Mouse (Mus musculus): Measurements from ENCODE around the gene Lrrc8b.

The Lrrc8b gene

GRCm38 (mm10) chr5:105415198-105415791 lies at the start of gene Lrrc8b:
Gene Lrrc8b, plus strand, starts transcription at chr5:105415775.
- peak; percentile 79 for DNase-seq (ENCODE audit: low spot score)

GRCm38 (mm10) chr5:105381482-105381881 lies 34.1 kb upstream of the Lrrc8b start:
- no peak for DNase-seq (ENCODE audit: low spot score)

DNA sequence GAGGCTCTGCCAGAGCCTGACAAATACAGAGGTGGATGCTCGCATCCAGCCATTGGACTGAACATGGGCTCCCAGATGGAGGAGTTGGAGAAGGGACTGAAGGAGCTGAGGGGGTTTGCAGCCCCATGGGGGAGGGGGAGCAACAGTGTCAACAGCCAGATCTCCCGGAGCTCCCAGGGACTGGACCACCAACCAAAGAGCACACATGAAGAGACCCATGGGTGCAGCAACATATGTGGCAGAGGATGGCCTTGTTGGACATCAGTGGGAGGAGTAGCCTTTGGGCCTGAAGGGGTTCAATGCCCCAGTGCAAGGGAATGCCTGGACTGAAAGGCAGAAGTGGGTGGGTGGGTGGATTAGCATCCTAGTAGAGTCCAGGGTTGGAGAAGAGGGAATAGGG lies 25.2 kb upstream of the Lrrc8b start:
- no peak for DNase-seq (ENCODE audit: low spot score)

- DNase-seq (ENCODE audit: low spot score): no peak
Measured at GRCm38 (mm10) chr5:105393731-105394130, 21.8 kb upstream of the Lrrc8b start.

- no peak for DNase-seq (ENCODE audit: low spot score)
Measured at GRCm38 (mm10) chr5:105395188-105395587, 20.4 kb upstream of the Lrrc8b start.

DNA sequence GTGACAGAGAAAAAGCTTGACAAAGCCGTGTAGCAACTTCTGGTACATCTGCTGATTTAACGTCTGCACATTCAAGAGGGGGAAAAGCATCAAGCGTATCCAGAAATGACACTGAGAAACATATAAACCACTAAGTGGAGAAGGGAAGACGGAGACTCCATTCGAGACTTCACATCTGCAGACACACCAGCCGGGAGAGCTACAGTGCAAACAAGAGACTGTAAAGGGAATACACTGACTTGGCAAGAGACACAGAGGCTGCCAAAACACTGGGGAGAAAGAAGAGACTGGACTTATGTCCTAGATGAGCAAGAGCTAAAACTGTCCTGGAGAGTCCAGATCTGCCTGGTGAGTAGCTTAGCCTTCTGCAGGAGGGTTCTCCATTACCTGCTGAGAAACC lies 16.6 kb upstream of the Lrrc8b start:
- DNase-seq (ENCODE audit: low spot score): no peak

DNA sequence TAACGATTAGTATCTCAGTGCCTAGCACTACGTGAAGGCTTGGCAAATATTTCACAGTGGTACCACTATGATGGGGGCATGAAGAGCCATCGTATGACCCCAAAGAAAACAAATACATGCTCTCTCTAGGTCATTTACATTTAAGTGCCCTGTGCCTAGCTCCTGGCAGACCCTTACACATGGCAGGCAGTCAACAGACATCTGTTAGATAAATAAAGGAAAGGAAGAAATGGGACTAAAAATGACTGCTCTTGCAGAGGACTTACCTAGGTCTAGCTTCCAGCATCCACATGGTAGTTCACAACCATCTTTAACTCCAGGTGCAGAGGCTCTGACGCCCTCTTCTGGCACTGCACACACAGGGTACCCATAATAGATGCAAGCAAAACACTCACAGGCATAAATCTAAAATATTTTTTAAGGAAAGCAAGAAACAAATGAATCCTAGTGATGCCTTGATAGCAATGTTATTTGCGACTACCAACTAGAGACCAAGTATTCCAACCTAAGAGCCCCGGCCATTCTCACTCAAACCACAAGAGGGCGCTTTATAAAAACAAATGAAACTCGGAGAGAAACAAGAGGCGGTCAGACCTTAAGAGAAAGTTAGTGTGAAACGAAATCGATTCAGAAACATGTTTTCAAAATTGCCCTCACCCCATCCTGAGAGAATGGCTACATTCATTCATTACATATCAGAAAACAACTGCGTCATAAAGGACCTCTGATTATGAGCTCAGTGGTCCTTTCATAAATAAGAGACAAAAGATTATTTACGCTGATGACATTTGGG lies 15.7 kb upstream of the Lrrc8b start:
- peak; percentile 57 for DNase-seq (ENCODE audit: low spot score)

DNA sequence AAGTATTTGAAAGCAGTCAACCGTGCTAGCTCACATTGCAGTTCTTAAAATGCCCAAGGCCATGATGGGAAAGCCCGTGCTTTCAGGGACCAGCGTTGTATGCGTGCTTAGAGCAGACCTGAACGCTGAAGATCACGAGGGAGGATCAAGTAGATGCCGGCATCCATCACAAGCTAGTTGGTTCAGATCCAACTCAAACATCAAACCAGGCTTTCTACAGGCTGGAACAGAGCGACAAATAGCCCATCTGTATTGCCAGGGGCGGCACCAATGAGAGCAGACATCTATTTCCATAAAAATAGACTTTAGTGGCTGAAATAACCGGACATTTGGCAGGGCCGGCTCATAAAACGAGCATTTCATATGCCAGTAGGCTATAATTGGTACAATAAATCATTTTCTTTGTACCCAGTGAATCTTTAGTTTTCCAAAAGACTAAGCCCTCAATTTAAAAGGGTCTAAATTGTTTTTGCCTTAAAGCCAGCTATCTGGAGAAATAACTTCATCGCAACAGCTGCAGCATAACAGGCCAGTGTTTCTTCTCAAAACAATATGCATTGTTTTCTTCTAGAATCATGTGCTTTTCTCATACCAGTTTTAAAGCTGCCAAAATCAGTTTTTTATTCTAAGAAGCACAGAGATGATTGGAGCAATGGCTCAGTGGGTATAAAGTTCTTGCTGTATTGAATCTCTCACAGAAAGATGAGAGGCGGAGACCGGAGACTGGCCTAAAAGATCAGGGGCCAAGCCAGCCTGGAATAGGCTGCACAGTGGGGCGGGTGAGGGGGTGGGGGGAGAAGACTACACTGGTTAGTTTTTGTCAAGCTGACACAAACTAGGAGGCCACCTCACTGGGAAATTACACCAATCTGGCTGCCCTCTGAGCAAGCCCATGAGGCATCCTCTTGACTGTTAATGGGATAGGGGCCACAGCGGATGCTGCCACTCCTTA lies 14.9 kb upstream of the Lrrc8b start:
- DNase-seq (ENCODE audit: low spot score): peak; percentile 25

DNA sequence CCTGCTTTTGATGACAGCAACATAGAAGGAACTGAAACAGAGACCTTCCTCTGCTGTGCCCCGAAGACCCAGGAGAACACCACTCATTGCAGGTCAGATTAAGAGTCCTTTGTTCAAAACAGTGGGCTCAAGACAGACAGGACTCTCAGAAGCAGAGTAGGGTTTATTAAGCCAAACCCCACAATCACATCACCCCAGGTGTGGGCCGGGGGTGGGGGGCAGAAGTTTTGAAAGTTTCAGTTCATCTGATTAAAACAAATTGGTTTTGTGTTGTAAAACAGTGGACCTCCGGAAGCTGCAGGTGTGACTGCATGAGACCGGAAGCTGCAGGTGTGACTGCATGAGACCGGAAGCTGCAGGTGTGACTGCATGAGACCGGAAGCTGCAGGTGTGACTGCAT lies 14.0 kb upstream of the Lrrc8b start:
- no peak for DNase-seq (ENCODE audit: low spot score)

DNA sequence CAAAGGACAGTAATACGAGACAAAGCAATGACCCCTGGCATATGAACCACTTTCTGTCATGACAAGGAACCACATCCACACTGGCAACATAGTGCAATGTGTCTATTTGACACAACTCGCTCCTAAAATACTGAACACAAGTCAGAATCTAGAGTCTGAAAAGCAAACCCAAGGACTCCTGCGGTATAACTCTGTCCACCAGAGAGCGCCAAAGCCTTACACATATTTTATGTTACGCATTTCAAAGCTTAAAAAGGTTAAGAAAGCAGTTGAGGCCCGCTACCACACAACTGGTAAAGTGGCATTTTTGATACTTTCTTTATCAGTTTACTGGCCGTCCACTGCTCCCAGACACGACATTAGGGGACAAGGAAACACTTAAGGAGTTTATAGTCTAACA lies 10.6 kb upstream of the Lrrc8b start:
- DNase-seq (ENCODE audit: low spot score): peak; percentile 73

DNA sequence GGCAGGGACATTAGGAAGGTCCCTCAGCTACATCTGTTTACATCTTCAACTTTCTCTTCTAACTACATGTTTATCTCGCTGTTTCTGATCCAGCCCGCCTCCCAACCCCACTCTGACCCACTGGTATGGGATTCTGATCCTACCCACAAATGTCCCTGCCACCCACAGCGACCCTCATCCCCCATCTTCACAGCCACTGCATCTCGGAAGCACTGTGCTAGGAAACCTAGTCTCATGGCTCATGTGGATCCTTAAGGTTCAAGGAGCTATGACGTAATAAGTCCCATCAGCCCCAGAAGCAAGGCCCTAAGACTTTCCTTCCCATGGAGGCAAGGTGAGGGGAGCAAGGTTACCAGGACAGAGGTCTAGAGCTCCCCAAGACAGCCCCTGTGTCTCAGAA lies 7.9 kb upstream of the Lrrc8b start:
- DNase-seq (ENCODE audit: low spot score): no peak

GRCm38 (mm10) chr5:105409092-105409491 lies 6.5 kb upstream of the Lrrc8b start:
- DNase-seq (ENCODE audit: low spot score): no peak

DNA sequence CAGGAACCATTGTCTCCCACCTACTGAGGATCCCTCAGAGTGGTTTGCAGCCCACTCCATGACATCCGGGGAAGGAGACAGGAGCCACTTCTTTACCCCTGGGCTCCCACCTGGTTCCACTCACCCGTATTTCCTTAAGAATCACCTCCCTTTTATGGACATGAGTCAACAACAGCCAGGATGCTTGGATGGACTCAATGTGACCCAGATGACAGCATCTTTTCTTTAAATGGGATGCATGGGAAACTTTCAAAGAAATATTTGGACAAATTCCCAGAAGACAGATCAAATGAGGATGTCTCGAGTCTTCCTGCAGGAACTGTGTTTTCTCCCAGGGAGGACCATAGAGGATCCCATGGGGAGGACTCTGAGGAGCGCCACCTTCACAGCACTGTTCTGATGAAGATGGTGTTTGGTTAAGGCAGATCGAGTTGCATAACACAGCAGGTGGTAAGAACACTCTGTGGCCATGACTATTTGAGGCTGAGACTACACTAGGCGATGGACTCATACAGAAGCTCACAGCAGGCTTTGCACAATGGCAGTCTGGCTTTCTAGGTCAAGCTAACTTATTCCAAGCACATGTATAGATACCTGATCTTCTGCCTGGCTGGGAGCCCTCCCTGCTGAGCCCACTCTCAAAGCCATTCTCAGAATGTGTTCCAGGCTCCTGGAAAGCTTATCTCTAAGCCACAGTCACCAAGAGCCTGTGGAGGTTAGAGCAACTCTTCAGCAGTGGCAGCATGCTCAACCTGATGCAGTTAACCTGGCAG lies 4.9 kb upstream of the Lrrc8b start:
- no peak for DNase-seq (ENCODE audit: low spot score)

- no peak for DNase-seq (ENCODE audit: low spot score)
Measured at GRCm38 (mm10) chr5:105411294-105411570, 4.3 kb upstream of the Lrrc8b start.

GRCm38 (mm10) chr5:105411768-105412167 lies 3.8 kb upstream of the Lrrc8b start:
- no peak for DNase-seq (ENCODE audit: low spot score)

DNA sequence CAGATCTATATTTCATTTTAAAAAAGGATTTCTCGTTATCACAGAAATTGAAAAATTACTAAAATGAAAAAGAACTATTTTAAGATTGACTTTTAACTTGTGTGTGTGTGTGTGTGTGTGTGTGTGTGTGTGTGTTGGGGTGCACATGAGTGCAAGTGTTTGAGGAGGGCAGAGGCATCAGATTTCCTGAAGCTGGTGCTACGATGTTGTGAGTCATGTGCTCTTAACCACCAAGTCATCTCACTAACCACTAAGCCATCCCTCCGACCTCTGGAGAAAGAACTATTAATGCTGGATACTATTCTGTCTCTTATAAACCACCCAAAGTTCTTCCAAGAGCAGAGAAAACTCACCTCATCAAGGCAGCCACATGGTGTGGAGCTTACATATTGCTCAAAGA lies 2.9 kb upstream of the Lrrc8b start:
- DNase-seq (ENCODE audit: low spot score): no peak

DNA sequence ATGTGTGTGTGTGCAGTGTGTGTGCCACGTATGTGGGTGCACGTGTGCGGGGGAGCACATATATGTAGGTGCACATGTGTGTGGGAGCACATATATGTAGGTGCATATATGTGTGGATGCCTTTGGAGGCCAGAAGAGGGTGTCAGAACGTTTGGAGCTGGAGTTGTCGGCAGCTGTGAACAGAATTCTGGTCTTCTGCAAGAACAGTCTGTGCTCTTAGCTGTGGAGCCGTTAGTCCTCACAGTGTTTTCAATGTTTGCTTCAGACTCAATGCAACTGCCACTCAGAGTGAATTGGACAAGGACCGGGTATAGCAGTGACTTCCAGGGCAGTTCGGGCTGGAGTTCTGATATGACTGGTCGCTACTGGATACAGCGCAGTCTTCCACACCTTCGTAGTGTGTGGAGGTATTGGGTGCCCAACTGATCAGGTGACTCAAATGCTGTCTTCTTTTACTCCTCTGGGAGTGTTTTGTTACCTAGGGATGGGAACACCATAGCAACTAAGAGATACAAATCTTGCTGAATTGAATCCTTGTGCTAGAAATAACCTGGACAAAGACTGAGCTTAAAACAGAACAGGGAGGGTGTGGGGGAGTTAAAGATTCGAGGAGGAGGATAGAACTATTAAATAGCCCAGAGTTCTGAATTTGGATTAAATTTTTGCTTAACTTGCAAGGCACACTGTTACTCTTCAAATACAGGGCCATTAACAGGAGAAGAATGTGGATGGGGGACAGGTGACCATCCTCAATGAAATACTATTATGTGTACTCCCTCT lies 1.0 kb upstream of the Lrrc8b start:
- no peak for DNase-seq (ENCODE audit: low spot score)

GRCm38 (mm10) chr5:105415951-105416675 lies 538 bp downstream of the Lrrc8b start:
- no peak for DNase-seq (ENCODE audit: low spot score)

DNA sequence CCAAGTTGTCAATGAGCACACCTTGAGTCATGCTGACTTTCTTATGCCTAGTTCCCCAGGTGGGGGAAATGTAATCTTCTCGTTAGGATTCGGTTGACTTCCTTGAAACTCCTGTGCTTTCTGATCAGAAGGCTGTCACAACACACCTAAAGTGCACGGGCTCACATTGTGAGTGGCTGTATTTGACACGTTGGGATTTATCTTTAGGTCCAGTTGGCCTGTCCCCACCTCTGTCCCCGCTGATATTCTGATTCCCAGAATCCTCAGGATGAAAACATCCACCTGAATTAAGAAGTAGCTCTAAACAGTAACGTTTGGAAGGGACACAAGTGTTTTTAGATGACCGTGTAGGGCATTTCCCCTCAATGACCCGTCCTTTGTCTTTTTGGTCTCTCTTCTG lies 1.6 kb downstream of the Lrrc8b start:
- no peak for DNase-seq (ENCODE audit: low spot score)

DNA sequence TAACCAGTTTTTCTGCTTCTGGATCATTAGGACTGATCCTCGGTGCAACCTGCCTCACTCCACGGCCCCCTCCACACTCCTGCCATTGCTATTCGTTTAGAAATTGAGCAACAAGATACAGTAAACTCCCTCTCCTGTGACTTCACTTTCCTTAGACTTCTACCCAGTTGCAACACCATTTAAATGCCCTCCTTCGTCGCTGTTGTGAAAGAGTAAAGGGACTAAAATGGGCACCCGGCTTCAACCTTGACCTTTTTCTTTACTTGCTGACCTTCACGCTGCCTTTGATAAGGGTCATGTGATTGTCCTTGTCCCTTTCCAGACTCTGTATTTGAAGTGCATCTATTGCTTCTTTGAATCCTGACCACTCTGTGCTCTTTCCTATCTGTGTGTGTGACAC lies 2.8 kb downstream of the Lrrc8b start:
- DNase-seq (ENCODE audit: low spot score): no peak

- no peak for DNase-seq (ENCODE audit: low spot score)
Measured at GRCm38 (mm10) chr5:105418851-105419250, 3.3 kb downstream of the Lrrc8b start.
